Comparison of ENCODE assay signal across 8 mouse cellular contexts in genomic region chr11:64718316-64719085, GRCm38 (mm10).
DNase-seq lines count a peak whose midpoint lies in the region; ATAC-seq and TF ChIP-seq lines count a peak whose summit lies in the region.

No protein-coding gene starts in this region.

- H3K9ac ChIP-seq in kidney, embryonic 15.5 days = no peak overlapping the region
- no peak overlapping the region for H3K9ac ChIP-seq in hindbrain, postnatal 0 days (replicated peaks; ENCODE audit: low read length)
- H3K9ac ChIP-seq in midbrain, embryonic 14.5 days (replicated peaks; ENCODE audit: low read length) = no peak overlapping the region

- no peak overlapping the region for H3K4me2 ChIP-seq in kidney, embryonic 15.5 days
- H3K4me2 ChIP-seq in hindbrain, postnatal 0 days (ENCODE audit: low read depth, low read length) = no peak overlapping the region
- no peak overlapping the region for H3K4me2 ChIP-seq in midbrain, embryonic 14.5 days (ENCODE audit: low read length)

- WGBS in kidney, embryonic 15.5 days = 17% methylated on average over 5 of the region's 5 CpGs
- 21% methylated on average over 5 of the region's 5 CpGs for WGBS in hindbrain, postnatal 0 days
- 15% methylated on average over 5 of the region's 5 CpGs for WGBS in midbrain, embryonic 14.5 days

- no peaks in the 10 kb centered on the region for H3K36me3 ChIP-seq in kidney, embryonic 15.5 days
- no peaks in the 10 kb centered on the region for H3K36me3 ChIP-seq in hindbrain, postnatal 0 days (ENCODE audit: insufficient read depth, low read length)
- H3K36me3 ChIP-seq in midbrain, embryonic 14.5 days (ENCODE audit: control insufficient read depth, insufficient read depth, low read length) = no peaks in the 10 kb centered on the region
- no peaks in the 10 kb centered on the region for H3K36me3 ChIP-seq in splenic B cell, adult 2 months (ENCODE audit: control insufficient read depth, insufficient read depth, low read length, poor library complexity, severe bottlenecking)

- ATAC-seq in kidney, embryonic 15.5 days (replicated peaks; ENCODE audit: low FRiP score) = no peak
- ATAC-seq in hindbrain, postnatal 0 days = no peak
- ATAC-seq in midbrain, embryonic 14.5 days (ENCODE audit: low FRiP score, low TSS enrichment) = no peak

- H3K9me3 ChIP-seq in kidney, embryonic 15.5 days (replicated peaks) = no peaks in the 10 kb centered on the region
- H3K9me3 ChIP-seq in hindbrain, postnatal 0 days (ENCODE audit: low read length) = no peaks in the 10 kb centered on the region
- H3K9me3 ChIP-seq in midbrain, embryonic 14.5 days (ENCODE audit: control insufficient read depth, low read length) = no peaks in the 10 kb centered on the region

- H3K4me1 ChIP-seq in kidney, embryonic 15.5 days = peaks cover 12% of the 10 kb centered on the region
- no peaks in the 10 kb centered on the region for H3K4me1 ChIP-seq in hindbrain, postnatal 0 days (ENCODE audit: insufficient read depth, low read length)
- H3K4me1 ChIP-seq in midbrain, embryonic 14.5 days (ENCODE audit: control insufficient read depth, insufficient read depth, low read length) = no peaks in the 10 kb centered on the region

- peaks cover 26% of the 10 kb centered on the region for H3K27me3 ChIP-seq in kidney, embryonic 15.5 days
- 0 out of 2 replicates have a peak, but pooled peaks cover 7% of the 10 kb centered on the region for H3K27me3 ChIP-seq in hindbrain, postnatal 0 days (ENCODE audit: insufficient read depth, low read length)
- no peaks in the 10 kb centered on the region for H3K27me3 ChIP-seq in midbrain, embryonic 14.5 days (ENCODE audit: control insufficient read depth, insufficient read depth, low read length)
- H3K27me3 ChIP-seq in splenic B cell, adult 2 months (ENCODE audit: control insufficient read depth, insufficient read depth, low read length, poor library complexity, severe bottlenecking) = no peaks in the 10 kb centered on the region

- no peak overlapping the region for H3K27ac ChIP-seq in kidney, embryonic 15.5 days
- no peak overlapping the region for H3K27ac ChIP-seq in hindbrain, postnatal 0 days
- no peak overlapping the region for H3K27ac ChIP-seq in midbrain, embryonic 14.5 days (replicated peaks; ENCODE audit: low read depth, low read length)

- H3K4me3 ChIP-seq in kidney, embryonic 15.5 days (replicated peaks) = no peak overlapping the region
- H3K4me3 ChIP-seq in hindbrain, postnatal 0 days (ENCODE audit: low read length) = no peak overlapping the region
- H3K4me3 ChIP-seq in midbrain, embryonic 14.5 days (replicated peaks; ENCODE audit: low read depth, low read length) = no peak overlapping the region

- TF ChIP-seq CTCF in hindbrain, postnatal 0 days (IDR thresholded peaks at IDR 0.05; ENCODE audit: low read depth) = peak; percentile 93

- peak; percentile 57 for DNase-seq in kidney, adult 11 months
- DNase-seq in cerebellum, adult 11 months = peak; percentile 17
- DNase-seq in forelimb bud, embryonic 11.5 days (ENCODE audit: low read depth, low spot score) = peak; percentile 76
- DNase-seq in hindbrain, postnatal 0 days (ENCODE audit: low spot score) = peak; percentile 88
- peak; percentile 70 to 84 for DNase-seq in left cerebral cortex, postnatal 10 days (ENCODE audit: extremely low spot score in 1 of 2, low spot score in 2 of 2)
- DNase-seq in midbrain, embryonic 14.5 days = peak; percentile 90
- DNase-seq in splenic B cell, adult 2 months (ENCODE audit: low read depth, low spot score) = peak; percentile 38

- intact Hi-C loops in left cerebral cortex, postnatal 10 days (cut with DNase I) = loop anchor here (5.0 kb wide), 2 partner anchors 276 to 796 kb away; partner anchors contain the start of gene Hs3st3b1

Comparison
In these comparisons a context has a peak if more than half of its experiments do, and no peak if none do; other contexts are left out.
1. DNase-seq: peak in every context shown above with its lines; median percentile 90 in midbrain, embryonic 14.5 days; 88 in hindbrain, postnatal 0 days; 77 in left cerebral cortex, postnatal 10 days; 76 in forelimb bud, embryonic 11.5 days; 57 in kidney, adult 11 months; 38 in splenic B cell, adult 2 months; 17 in cerebellum, adult 11 months.